Mouse (Mus musculus) liver, embryonic 14.5 days (tissue): ENCODE data around the gene Smarcb1.

Experiments
- CTCF ChIP-seq: IDR thresholded peaks from 2 replicates; pipeline ENCODE4 v1.5.1; 2016; ENCODE audit warnings: antibody characterized with exemption, low read depth, control low read depth
- EP300 ChIP-seq: IDR thresholded peaks from 2 replicates; pipeline ENCODE4 v1.6.1; 2016; ENCODE audit warnings: antibody characterized with exemption, low read depth

GRCm38 (mm10) chr10:75939481-75940234 lies 18.2 kb upstream of the Smarcb1 start:
- TF ChIP-seq CTCF = no peak
- no peak for TF ChIP-seq EP300
